Mouse (Mus musculus): ENCODE measurements at regions not wholly inside any gene's neighbourhood (a gene's known extent, or its start where the extent isn't known, plus 50 kb on each side); places are given as distances from the start of the nearest gene placed in this dataset.

DNA sequence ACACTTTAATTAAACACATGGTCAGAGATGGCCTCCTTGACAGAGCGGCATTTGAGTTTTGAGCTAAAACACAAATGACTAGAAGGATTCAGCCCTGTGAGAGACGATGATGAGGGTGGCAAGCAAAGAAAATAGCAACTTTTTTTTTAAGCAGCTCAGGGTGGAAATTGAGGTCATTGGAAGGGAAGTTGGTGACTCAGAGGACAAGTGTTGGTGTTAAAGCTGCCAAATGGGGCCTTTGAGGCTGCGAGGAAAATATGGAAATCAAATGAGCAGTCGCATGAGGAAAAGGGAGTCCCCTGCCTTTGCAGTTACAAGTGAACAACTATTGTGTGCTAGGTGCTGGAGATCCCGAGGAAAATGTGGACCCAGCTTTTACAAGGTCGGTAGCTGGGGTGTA is 69.5 kb upstream of the Cplx2 start:
- TF ChIP-seq POLR2A (IDR thresholded peaks at IDR 0.05; ENCODE audit: borderline replicate concordance, extremely low read depth, low read depth, low read length) (no peak), CTCF (IDR thresholded peaks at IDR 0.05; ENCODE audit: insufficient read depth, low read length) (no peak)

Data from lung, adult 2 months (tissue).